Mouse (Mus musculus): Measurements from ENCODE around the gene Ap1s3. TPM values are rescaled to one million over a fixed set of nuclear protein-coding genes. Genes with fewer than 3 reads are reported as not detected.

The Ap1s3 gene
- polyA plus RNA-seq, 1 experiment from 2014 or later: not detected

GRCm38 (mm10) chr1:79704672-79705071, 32.9 kb upstream of the Ap1s3 start:
- Histone ChIP-seq H3K27me3 (ENCODE audit: control insufficient read depth, insufficient read depth, low read length) (no peaks in the 10 kb centered on the region), H3K4me1 (ENCODE audit: control insufficient read depth, insufficient read depth, low read length) (no peaks in the 10 kb centered on the region), H3K4me3 (replicated peaks; ENCODE audit: low read depth, low read length) (no peak overlapping the region), H3K27ac (replicated peaks; ENCODE audit: low read depth, low read length) (no peak overlapping the region), H3K9me3 (ENCODE audit: control insufficient read depth, low read length) (no peaks in the 10 kb centered on the region), H3K36me3 (ENCODE audit: control insufficient read depth, insufficient read depth, low read length) (peaks cover 50% of the 10 kb centered on the region), H3K4me2 (ENCODE audit: low read length) (no peak overlapping the region), H3K9ac (replicated peaks; ENCODE audit: low read length) (no peak overlapping the region)
- ATAC-seq (ENCODE audit: low FRiP score, low TSS enrichment) (no peak), DNase-seq (no peak)
- 94% methylated on average over 2 of the region's 2 CpGs for WGBS

- Histone ChIP-seq H3K27ac (replicated peaks; ENCODE audit: low read depth, low read length) (no peak overlapping the region), H3K4me3 (replicated peaks; ENCODE audit: low read depth, low read length) (no peak overlapping the region), H3K9ac (replicated peaks; ENCODE audit: low read length) (no peak overlapping the region), H3K9me3 (ENCODE audit: control insufficient read depth, low read length) (no peaks in the 10 kb centered on the region), H3K4me2 (ENCODE audit: low read length) (no peak overlapping the region), H3K4me1 (ENCODE audit: control insufficient read depth, insufficient read depth, low read length) (no peaks in the 10 kb centered on the region), H3K36me3 (ENCODE audit: control insufficient read depth, insufficient read depth, low read length) (peaks cover 43% of the 10 kb centered on the region), H3K27me3 (ENCODE audit: control insufficient read depth, insufficient read depth, low read length) (no peaks in the 10 kb centered on the region)
- DNase-seq (no peak), ATAC-seq (ENCODE audit: low FRiP score, low TSS enrichment) (no peak)
- 92% methylated on average over 8 of the region's 8 CpGs for WGBS
Measured at GRCm38 (mm10) chr1:79703520-79703919, 31.7 kb upstream of the Ap1s3 start.

- Histone ChIP-seq H3K4me3 (replicated peaks; ENCODE audit: low read depth, low read length) (no peak overlapping the region), H3K4me1 (ENCODE audit: control insufficient read depth, insufficient read depth, low read length) (0 out of 2 replicates have a peak, but pooled peaks cover 7% of the 10 kb centered on the region), H3K27me3 (ENCODE audit: control insufficient read depth, insufficient read depth, low read length) (no peaks in the 10 kb centered on the region), H3K27ac (replicated peaks; ENCODE audit: low read depth, low read length) (no peak overlapping the region), H3K9ac (replicated peaks; ENCODE audit: low read length) (no peak overlapping the region), H3K36me3 (ENCODE audit: control insufficient read depth, insufficient read depth, low read length) (peaks cover 9% of the 10 kb centered on the region; the same call in 1 of the 2 replicates), H3K4me2 (ENCODE audit: low read length) (no peak overlapping the region), H3K9me3 (ENCODE audit: control insufficient read depth, low read length) (no peaks in the 10 kb centered on the region)
- ATAC-seq (ENCODE audit: low FRiP score, low TSS enrichment) (no peak), DNase-seq (no peak)
- 91% methylated on average over 2 of the region's 2 CpGs for WGBS
Measured at GRCm38 (mm10) chr1:79698506-79698905, 26.7 kb upstream of the Ap1s3 start.

GRCm38 (mm10) chr1:79697382-79697781, 25.6 kb upstream of the Ap1s3 start:
- Histone ChIP-seq H3K4me1 (ENCODE audit: control insufficient read depth, insufficient read depth, low read length) (0 out of 2 replicates have a peak, but pooled peaks cover 7% of the 10 kb centered on the region), H3K4me3 (replicated peaks; ENCODE audit: low read depth, low read length) (no peak overlapping the region), H3K27ac (replicated peaks; ENCODE audit: low read depth, low read length) (0 out of 2 replicates have a peak overlapping the region, but pooled peaks have one; percentile 13), H3K27me3 (ENCODE audit: control insufficient read depth, insufficient read depth, low read length) (no peaks in the 10 kb centered on the region), H3K4me2 (ENCODE audit: low read length) (no peak overlapping the region), H3K9ac (replicated peaks; ENCODE audit: low read length) (no peak overlapping the region), H3K36me3 (ENCODE audit: control insufficient read depth, insufficient read depth, low read length) (peaks cover 9% of the 10 kb centered on the region; the same call in 1 of the 2 replicates), H3K9me3 (ENCODE audit: control insufficient read depth, low read length) (no peaks in the 10 kb centered on the region; the same call in 1 of the 2 replicates)
- ATAC-seq (ENCODE audit: low FRiP score, low TSS enrichment): peak; percentile 67
- peak; percentile 72 for DNase-seq
- WGBS: 57% methylated on average over 9 of the region's 9 CpGs

- WGBS: 61% methylated on average over 5 of the region's 5 CpGs
- H3K36me3 ChIP-seq (ENCODE audit: control insufficient read depth, insufficient read depth, low read length): peaks cover 8% of the 10 kb centered on the region; the same call in 1 of the 2 replicates
- no peak overlapping the region for H3K9ac ChIP-seq (replicated peaks; ENCODE audit: low read length)
- H3K4me3 ChIP-seq (replicated peaks; ENCODE audit: low read depth, low read length): no peak overlapping the region
- no peak overlapping the region for H3K27ac ChIP-seq (replicated peaks; ENCODE audit: low read depth, low read length)
- ATAC-seq (ENCODE audit: low FRiP score, low TSS enrichment) (no peak), DNase-seq (no peak)
- no peak overlapping the region for H3K4me2 ChIP-seq (ENCODE audit: low read length)
- H3K4me1 ChIP-seq (ENCODE audit: control insufficient read depth, insufficient read depth, low read length): 0 out of 2 replicates have a peak, but pooled peaks cover 7% of the 10 kb centered on the region
- H3K27me3 ChIP-seq (ENCODE audit: control insufficient read depth, insufficient read depth, low read length): no peaks in the 10 kb centered on the region
- H3K9me3 ChIP-seq (ENCODE audit: control insufficient read depth, low read length): no peaks in the 10 kb centered on the region; the same call in 1 of the 2 replicates
Measured at GRCm38 (mm10) chr1:79696933-79697332, 25.2 kb upstream of the Ap1s3 start.

- H3K9me3 ChIP-seq (ENCODE audit: control insufficient read depth, low read length): peaks cover 8% of the 10 kb centered on the region; the same call in 1 of the 2 replicates
- DNase-seq (no peak), ATAC-seq (ENCODE audit: low FRiP score, low TSS enrichment) (no peak)
- H3K36me3 ChIP-seq (ENCODE audit: control insufficient read depth, insufficient read depth, low read length): no peaks in the 10 kb centered on the region
- WGBS: 85% methylated on average over 3 of the region's 3 CpGs
- no peak overlapping the region for H3K4me3 ChIP-seq (replicated peaks; ENCODE audit: low read depth, low read length)
- H3K4me2 ChIP-seq (ENCODE audit: low read length): no peak overlapping the region
- H3K27ac ChIP-seq (replicated peaks; ENCODE audit: low read depth, low read length): no peak overlapping the region
- H3K27me3 ChIP-seq (ENCODE audit: control insufficient read depth, insufficient read depth, low read length): no peaks in the 10 kb centered on the region
- no peak overlapping the region for H3K9ac ChIP-seq (replicated peaks; ENCODE audit: low read length)
- H3K4me1 ChIP-seq (ENCODE audit: control insufficient read depth, insufficient read depth, low read length): 0 out of 2 replicates have a peak, but pooled peaks cover 5% of the 10 kb centered on the region
Measured at GRCm38 (mm10) chr1:79692482-79692881, 20.7 kb upstream of the Ap1s3 start.

- Histone ChIP-seq H3K27ac (replicated peaks; ENCODE audit: low read depth, low read length) (no peak overlapping the region), H3K4me2 (ENCODE audit: low read length) (no peak overlapping the region), H3K4me1 (ENCODE audit: control insufficient read depth, insufficient read depth, low read length) (no peaks in the 10 kb centered on the region), H3K9ac (replicated peaks; ENCODE audit: low read length) (no peak overlapping the region), H3K4me3 (replicated peaks; ENCODE audit: low read depth, low read length) (no peak overlapping the region), H3K36me3 (ENCODE audit: control insufficient read depth, insufficient read depth, low read length) (no peaks in the 10 kb centered on the region), H3K9me3 (ENCODE audit: control insufficient read depth, low read length) (0 out of 2 replicates have a peak, but pooled peaks cover 8% of the 10 kb centered on the region), H3K27me3 (ENCODE audit: control insufficient read depth, insufficient read depth, low read length) (no peaks in the 10 kb centered on the region)
- DNase-seq (no peak), ATAC-seq (ENCODE audit: low FRiP score, low TSS enrichment) (no peak)
- WGBS: 69% methylated on average over 1 of the region's 1 CpGs
Measured at GRCm38 (mm10) chr1:79687254-79687653, 15.5 kb upstream of the Ap1s3 start.

GRCm38 (mm10) chr1:79684027-79684426, 12.3 kb upstream of the Ap1s3 start:
- DNase-seq (no peak), ATAC-seq (ENCODE audit: low FRiP score, low TSS enrichment) (no peak)
- Histone ChIP-seq H3K4me3 (replicated peaks; ENCODE audit: low read depth, low read length) (no peak overlapping the region), H3K27ac (replicated peaks; ENCODE audit: low read depth, low read length) (no peak overlapping the region), H3K4me2 (ENCODE audit: low read length) (no peak overlapping the region), H3K36me3 (ENCODE audit: control insufficient read depth, insufficient read depth, low read length) (no peaks in the 10 kb centered on the region), H3K9me3 (ENCODE audit: control insufficient read depth, low read length) (0 out of 2 replicates have a peak, but pooled peaks cover 8% of the 10 kb centered on the region), H3K27me3 (ENCODE audit: control insufficient read depth, insufficient read depth, low read length) (no peaks in the 10 kb centered on the region), H3K9ac (replicated peaks; ENCODE audit: low read length) (no peak overlapping the region), H3K4me1 (ENCODE audit: control insufficient read depth, insufficient read depth, low read length) (no peaks in the 10 kb centered on the region)

GRCm38 (mm10) chr1:79682936-79683335, 11.2 kb upstream of the Ap1s3 start:
- H3K9me3 ChIP-seq (ENCODE audit: control insufficient read depth, low read length): 0 out of 2 replicates have a peak, but pooled peaks cover 3% of the 10 kb centered on the region
- ATAC-seq (ENCODE audit: low FRiP score, low TSS enrichment) (no peak), DNase-seq (peak; percentile 57)
- no peak overlapping the region for H3K4me2 ChIP-seq (ENCODE audit: low read length)
- no peaks in the 10 kb centered on the region for H3K27me3 ChIP-seq (ENCODE audit: control insufficient read depth, insufficient read depth, low read length)
- H3K4me3 ChIP-seq (replicated peaks; ENCODE audit: low read depth, low read length): no peak overlapping the region
- H3K36me3 ChIP-seq (ENCODE audit: control insufficient read depth, insufficient read depth, low read length): no peaks in the 10 kb centered on the region
- WGBS: 13% methylated on average over 5 of the region's 5 CpGs
- H3K4me1 ChIP-seq (ENCODE audit: control insufficient read depth, insufficient read depth, low read length): no peaks in the 10 kb centered on the region
- H3K27ac ChIP-seq (replicated peaks; ENCODE audit: low read depth, low read length): no peak overlapping the region
- H3K9ac ChIP-seq (replicated peaks; ENCODE audit: low read length): no peak overlapping the region
